Mouse (Mus musculus) T-cell, adult 66 days (primary cell): Measurements from ENCODE around the gene Olfr640. TPM values are rescaled to one million over a fixed set of nuclear protein-coding genes. Genes with fewer than 3 reads are reported as not detected.

Experiments used
- total RNA-seq, 2 experiments: library from RNA; stranded (reverse); gene quantifications; 3 replicates in 1 of 2; 4 replicates in 1 of 2; pipeline ENCODE4 v1.2.4; 2023

The Olfr640 gene
- not detected for total RNA-seq

GRCm38 (mm10) chr7:104025473-104025872, at the start of gene Olfr640:
Olfr640 (minus strand) TSS chr7:104025573.

GRCm38 (mm10) chr7:104071769-104072168, 46.4 kb upstream of the Olfr640 start, which contains the start of gene Olfr644:
Olfr644 (minus strand) TSS chr7:104071869.

GRCm38 (mm10) chr7:104061345-104061744, 36.0 kb upstream of the Olfr640 start, which contains the start of gene 4930516K23Rik:
4930516K23Rik (minus strand) TSS chr7:104061445.

GRCm38 (mm10) chr7:104052566-104052965, 27.2 kb upstream of the Olfr640 start, which contains the start of gene Olfr642:
Olfr642 (minus strand) TSS chr7:104052666.

GRCm38 (mm10) chr7:104035145-104035544, 9.8 kb upstream of the Olfr640 start, which contains the start of gene Olfr641:
Olfr641 (plus strand) TSS chr7:104035445.

GRCm38 (mm10) chr7:104017203-104017602, 8.2 kb downstream of the Olfr640 start, which contains the start of gene Olfr639:
Olfr639 (minus strand) TSS chr7:104017303.

GRCm38 (mm10) chr7:103998446-103998845, 26.9 kb downstream of the Olfr640 start, which contains the start of gene Olfr638:
Olfr638 (plus strand) TSS chr7:103998746.

GRCm38 (mm10) chr7:103970852-103971251, 54.5 kb downstream of the Olfr640 start, which contains the start of gene Olfr635:
Olfr635 (plus strand) TSS chr7:103971152.

Other genes starting within 250 kb of the Olfr640 start
- not detected for gene Olfr68, start 245.9 kb downstream of the Olfr640 start, total RNA-seq
- gene Olfr67, start 233.8 kb downstream of the Olfr640 start, total RNA-seq, result not detected
- 1 to 10 TPM; 2.3 to 5.7 TPM for gene Hbb-bt, start 211.6 kb downstream of the Olfr640 start, total RNA-seq
- 10 to 100 TPM; 12.5 to 53.2 TPM for gene Hbb-bs, start 197.5 kb downstream of the Olfr640 start, total RNA-seq
- gene Hbb-bh2, start 185.1 kb downstream of the Olfr640 start, total RNA-seq, result not detected
- not detected for gene Hbb-bh1, start 182.4 kb downstream of the Olfr640 start, total RNA-seq
- gene Hbb-y, start 172.4 kb downstream of the Olfr640 start, total RNA-seq, result not detected
- not detected for gene Olfr66, start 139.3 kb downstream of the Olfr640 start, total RNA-seq
- not detected for gene Olfr64, start 131.1 kb downstream of the Olfr640 start, total RNA-seq
- gene Olfr65, start 122.1 kb downstream of the Olfr640 start, total RNA-seq, result not detected
- gene Olfr631, start 96.7 kb downstream of the Olfr640 start, total RNA-seq, result not detected
- not detected for gene Olfr632, start 91.2 kb downstream of the Olfr640 start, total RNA-seq
- gene Olfr633, start 81.1 kb downstream of the Olfr640 start, total RNA-seq, result not detected
- gene Olfr635, start 54.4 kb downstream of the Olfr640 start, total RNA-seq, result not detected
- gene Olfr638, start 26.8 kb downstream of the Olfr640 start, total RNA-seq, result not detected
- under 1 TPM; 0.09 to 0.12 TPM for gene Olfr639, start 8.3 kb downstream of the Olfr640 start, total RNA-seq
- not detected for gene Olfr641, start 9.9 kb upstream of the Olfr640 start, total RNA-seq
- gene Olfr642, start 27.1 kb upstream of the Olfr640 start, total RNA-seq, result not detected
- not detected for gene 4930516K23Rik, start 35.9 kb upstream of the Olfr640 start, total RNA-seq
- not detected for gene Olfr644, start 46.3 kb upstream of the Olfr640 start, total RNA-seq
- gene Olfr645, start 59.9 kb upstream of the Olfr640 start, total RNA-seq, result not detected
- gene Olfr646, start 79.3 kb upstream of the Olfr640 start, total RNA-seq, result not detected
- gene Ubqln5, start 104.3 kb upstream of the Olfr640 start, total RNA-seq, result not detected
- not detected for gene Olfr643, start 111.8 kb upstream of the Olfr640 start, total RNA-seq
- gene Ubqln3, start 117.7 kb upstream of the Olfr640 start, total RNA-seq, result not detected
- not detected for gene Ubqlnl, start 125.0 kb upstream of the Olfr640 start, total RNA-seq
- gene Olfm5, start 139.3 kb upstream of the Olfr640 start, total RNA-seq, result not detected
- gene Olfr648, start 157.8 kb upstream of the Olfr640 start, total RNA-seq, result not detected
- gene Olfr649, start 170.4 kb upstream of the Olfr640 start, total RNA-seq, result not detected
- not detected for gene Trim6, start 193.2 kb upstream of the Olfr640 start, total RNA-seq
- 10 to 100 TPM; 26.0 to 33.9 TPM for gene Trim34a, start 218.9 kb upstream of the Olfr640 start, total RNA-seq